Mouse (Mus musculus) midbrain, postnatal 0 days (tissue): ENCODE measurements around the gene Plekhg4. TPM values are rescaled to one million over a fixed set of nuclear protein-coding genes. Genes with fewer than 3 reads are reported as not detected.

Experiments used
- ATAC-seq: fragments of 200-750 bp; cut with Nextera tagmentation; 2 replicates; pipeline ENCODE4 v1.8.0; 2017; ENCODE audit warnings: moderate number of reproducible peaks, mild to moderate bottlenecking, moderate TSS enrichment, moderate library complexity; ENCODE audit not compliant: low FRiP score
- DNase-seq: peaks from one replicate; pipeline ENCODE4 v3.0.0-alpha.2; 2015; ENCODE audit warnings: low spot score
- H3K27ac ChIP-seq: fragments of 300-500 bp; sonication (generic); 2 replicates; pipeline ENCODE4 v1.5.1; 2014; ENCODE audit warnings: low read depth, mild to moderate bottlenecking, low read length, mixed read lengths
- H3K27me3 ChIP-seq: fragments of 300-500 bp; sonication (generic); 2 replicates; pipeline ENCODE4 v1.6.1; 2014; ENCODE audit warnings: low read length, control low read depth, mixed read lengths; ENCODE audit not compliant: insufficient read depth
- H3K36me3 ChIP-seq: fragments of 300-500 bp; sonication (generic); 2 replicates; pipeline ENCODE4 v1.6.1; 2014; ENCODE audit warnings: low read length, control low read depth, mixed read lengths; ENCODE audit not compliant: insufficient read depth
- H3K4me1 ChIP-seq: fragments of 300-500 bp; sonication (generic); 2 replicates; pipeline ENCODE4 v1.6.1; 2014; ENCODE audit warnings: mild to moderate bottlenecking, control low read depth, antibody characterized with exemption, low read length, mixed read lengths; ENCODE audit not compliant: insufficient read depth
- H3K4me2 ChIP-seq: fragments of 300-500 bp; sonication (generic); 2 replicates; pipeline ENCODE4 v1.6.1; 2014; ENCODE audit warnings: low read depth, mild to moderate bottlenecking, low read length, mixed read lengths; ENCODE audit not compliant: poor library complexity, severe bottlenecking
- H3K4me3 ChIP-seq: fragments of 300-500 bp; sonication (generic); 2 replicates; pipeline ENCODE4 v1.5.1; 2014; ENCODE audit warnings: low read depth, mild to moderate bottlenecking, low read length, moderate library complexity
- H3K9ac ChIP-seq: fragments of 300-500 bp; sonication (generic); replicated peaks from 2 replicates; pipeline ENCODE4 v1.6.1; 2014; ENCODE audit warnings: mild to moderate bottlenecking, low read length, moderate library complexity, mixed read lengths; ENCODE audit not compliant: poor library complexity, severe bottlenecking
- H3K9me3 ChIP-seq: fragments of 300-500 bp; sonication (generic); 2 replicates; pipeline ENCODE4 v1.6.1; 2016; ENCODE audit warnings: low read length, control low read depth
- CTCF ChIP-seq: IDR thresholded peaks from 2 replicates; pipeline ENCODE4 v1.5.1; 2016; ENCODE audit warnings: antibody characterized with exemption, mild to moderate bottlenecking
- WGBS: fragments of 180-500 bp; shearing (Covaris S2); extraction: QIAGEN DNeasy Blood & Tissue Kit; methylation state at CpG from one replicate; pipeline ENCODE4 v1.1.7; 2014; 5-methylcytosine and 5-hydroxymethylcytosine counted together
- polyA plus RNA-seq: library from polyadenylated mRNA; unstranded; fragments of >200 nt; fragmentation: Nextera tagmentation; extraction: Ambion mirVana; gene quantifications from 2 replicates; pipeline ENCODE4 v1.2.1, GENCODE M21; 2015
- total RNA-seq: library from RNA; depleted of rRNA; stranded (reverse); fragments of >200 nt; gene quantifications from 2 replicates; pipeline ENCODE4 v1.2.3, GENCODE M21; 2014

Gene Plekhg4
- total and polyA plus RNA-seq, 2 experiments from 2014 or later, result 2.5 to 6.3 TPM

DNA sequence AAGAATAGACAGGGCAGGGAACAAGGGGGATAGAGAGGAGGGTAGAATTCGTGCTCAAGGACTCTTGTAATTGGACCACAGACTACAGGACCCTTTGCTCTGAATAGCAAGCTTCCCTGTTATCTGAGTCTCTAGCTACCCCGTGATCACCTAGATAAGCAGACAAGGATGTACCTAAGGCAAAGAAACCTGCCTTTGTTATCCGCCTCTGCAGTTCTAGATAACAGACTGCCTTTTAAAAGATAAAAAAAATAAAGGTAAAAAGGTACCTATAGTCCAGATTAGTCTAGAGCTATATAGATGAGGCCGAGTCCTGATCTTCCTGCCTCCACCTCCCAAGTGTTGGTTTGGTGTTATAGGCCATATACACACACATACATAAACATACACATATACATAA lies 30.3 kb upstream of the Plekhg4 start:
- WGBS, result 85% methylated on average over 4 of the region's 4 CpGs
- no peaks in the 10 kb centered on the region for H3K36me3 ChIP-seq
- TF ChIP-seq CTCF, result no peak
- H3K9me3 ChIP-seq, result no peaks in the 10 kb centered on the region
- DNase-seq (no peak), ATAC-seq (no peak)
- 0 out of 2 replicates have a peak, but pooled peaks cover 2% of the 10 kb centered on the region for H3K4me1 ChIP-seq
- H3K27ac ChIP-seq, result no peak overlapping the region
- no peaks in the 10 kb centered on the region for H3K27me3 ChIP-seq
- no peak overlapping the region for H3K4me2 ChIP-seq
- no peak overlapping the region for H3K9ac ChIP-seq
- no peak overlapping the region for H3K4me3 ChIP-seq

DNA sequence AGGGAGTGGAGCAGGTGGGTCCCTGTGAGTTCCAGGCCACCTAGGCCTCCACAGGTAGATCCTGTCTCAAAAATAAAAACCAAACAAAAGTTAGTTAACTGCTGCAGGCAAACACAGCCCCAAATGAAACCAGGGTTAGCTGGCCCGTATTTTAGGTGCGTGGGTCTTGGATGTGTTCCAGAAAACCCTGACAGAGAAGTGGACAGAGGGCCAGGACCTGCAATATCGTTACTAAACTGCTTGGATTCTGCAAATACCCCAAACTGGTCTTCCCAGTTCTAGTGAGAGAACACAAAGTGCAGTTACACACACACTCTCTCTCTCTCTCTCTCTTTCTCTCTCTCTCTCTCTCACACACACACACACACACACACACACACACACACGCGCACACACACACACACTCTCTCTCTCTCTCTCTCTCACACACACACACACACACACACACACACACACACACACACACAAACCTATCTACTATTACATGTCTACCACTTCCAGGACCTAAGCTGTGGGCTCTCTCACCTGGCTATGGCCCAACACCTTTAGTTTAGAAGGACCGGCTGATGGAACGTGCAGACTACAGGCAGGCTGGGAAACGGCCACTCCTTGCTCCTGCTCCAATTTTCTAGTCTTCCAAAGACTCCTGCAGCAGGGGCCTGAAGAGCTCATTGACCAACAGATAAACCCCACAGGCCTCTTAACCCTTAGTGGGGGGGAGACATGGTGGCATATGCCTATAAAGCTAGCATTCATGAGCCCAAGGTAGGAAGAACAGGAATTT lies 29.1 kb upstream of the Plekhg4 start:
- no peak for DNase-seq
- Histone ChIP-seq H3K27me3 (no peaks in the 10 kb centered on the region), H3K9me3 (no peaks in the 10 kb centered on the region), H3K4me3 (no peak overlapping the region), H3K4me2 (no peak overlapping the region), H3K27ac (no peak overlapping the region), H3K9ac (no peak overlapping the region), H3K36me3 (no peaks in the 10 kb centered on the region), H3K4me1 (0 out of 2 replicates have a peak, but pooled peaks cover 2% of the 10 kb centered on the region)
- no peak for ATAC-seq
- no peak for TF ChIP-seq CTCF
- 73% methylated on average over 8 of the region's 8 CpGs for WGBS

- no peak overlapping the region for H3K4me3 ChIP-seq
- no peak overlapping the region for H3K4me2 ChIP-seq
- H3K4me1 ChIP-seq, result 0 out of 2 replicates have a peak, but pooled peaks cover 2% of the 10 kb centered on the region
- no peak overlapping the region for H3K27ac ChIP-seq
- WGBS, result 79% methylated on average over 7 of the region's 7 CpGs
- no peak for DNase-seq
- H3K36me3 ChIP-seq, result no peaks in the 10 kb centered on the region
- no peaks in the 10 kb centered on the region for H3K27me3 ChIP-seq
- H3K9ac ChIP-seq, result no peak overlapping the region
- H3K9me3 ChIP-seq, result no peaks in the 10 kb centered on the region
- no peak for TF ChIP-seq CTCF
- no peak for ATAC-seq
Measured at GRCm38 (mm10) chr8:105345061-105345975, 27.8 kb upstream of the Plekhg4 start.

GRCm38 (mm10) chr8:105346611-105347427 lies 26.3 kb upstream of the Plekhg4 start:
- ATAC-seq (no peak), DNase-seq (no peak)
- Histone ChIP-seq H3K4me3 (peak overlapping the region; percentile 73), H3K27me3 (no peaks in the 10 kb centered on the region), H3K9ac (peak overlapping the region; percentile 36; the same call in 1 of the 2 replicates), H3K27ac (no peak overlapping the region; the same call in 1 of the 2 replicates), H3K4me2 (peak overlapping the region; percentile 96), H3K36me3 (no peaks in the 10 kb centered on the region), H3K4me1 (peaks cover 6% of the 10 kb centered on the region; the same call in 1 of the 2 replicates), H3K9me3 (no peaks in the 10 kb centered on the region)
- WGBS, result 2% methylated on average over 29 of the region's 34 CpGs
- no peak for TF ChIP-seq CTCF

- Histone ChIP-seq H3K4me1 (peaks cover 6% of the 10 kb centered on the region; the same call in 1 of the 2 replicates), H3K4me2 (peak within 1 kb of the TSS; percentile 96), H3K9ac (peak within 1 kb of the TSS; percentile 77), H3K27ac (peak within 1 kb of the TSS; percentile 84), H3K4me3 (peak within 1 kb of the TSS; percentile 73), H3K27me3 (no peaks in the 10 kb centered on the region), H3K36me3 (no peaks in the 10 kb centered on the region), H3K9me3 (no peaks in the 10 kb centered on the region)
- ATAC-seq (peak; percentile 75), DNase-seq (peak; percentile 95)
- under 1% methylated on average over 52 of the region's 53 CpGs for WGBS
- TF ChIP-seq CTCF, result peak; percentile 39
Measured at GRCm38 (mm10) chr8:105347428-105348221, 25.4 kb upstream of the Plekhg4 start, which contains the start of gene Fhod1. Gene Fhod1 (minus strand): TSS chr8:105347953.
